Mouse (Mus musculus): ENCODE data around the gene Dkk3.
"Not testable (repeated sequence)": the region's sequence is repeated elsewhere in the genome, so short reads cannot be mapped to it uniquely, and the experiment has no call there.

The Dkk3 gene

DNA sequence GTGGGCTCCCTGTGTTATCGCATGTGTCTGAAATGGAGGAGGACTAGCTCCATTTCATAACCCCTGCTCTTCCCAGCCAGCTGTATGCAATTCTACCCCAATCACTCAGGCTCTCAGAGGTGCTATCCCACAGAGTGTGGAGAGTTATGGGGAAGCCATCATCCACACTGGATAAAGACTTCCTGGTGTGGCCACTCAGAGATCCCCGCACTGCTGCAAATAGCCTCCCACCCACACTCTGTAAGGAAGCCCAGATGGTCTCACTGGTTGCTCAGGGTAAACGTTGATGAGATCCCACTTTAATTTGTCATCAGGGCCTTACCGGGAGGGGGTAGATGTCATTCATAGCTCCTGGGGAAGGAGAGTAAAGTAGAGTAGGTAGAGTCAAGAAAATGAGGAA lies 6.7 kb upstream of the Dkk3 start:
- DNase-seq: no peak

GRCm38 (mm10) chr7:112165032-112165431 lies 6.2 kb upstream of the Dkk3 start:
- not testable (repeated sequence) for DNase-seq

GRCm38 (mm10) chr7:112164430-112164829 lies 5.6 kb upstream of the Dkk3 start:
- no peak for DNase-seq

DNA sequence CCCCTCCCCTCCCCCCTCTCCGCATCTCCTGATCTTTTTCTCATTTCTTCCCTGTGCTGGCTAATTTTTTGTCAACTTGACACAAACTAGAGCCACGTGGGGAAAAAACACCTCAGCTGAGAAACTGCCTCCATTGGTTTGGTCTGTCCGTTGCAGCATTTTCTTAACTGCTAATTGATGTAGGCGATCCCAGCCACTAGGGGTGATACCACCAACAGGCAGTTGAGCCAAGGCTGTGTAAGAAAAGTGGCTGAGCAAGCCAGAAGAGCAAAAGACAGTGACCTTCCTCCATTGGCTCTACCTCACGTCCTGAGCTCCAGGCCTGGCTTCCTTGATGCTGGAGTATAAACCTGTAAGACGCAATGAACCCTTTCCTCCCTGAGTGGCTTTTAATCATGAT lies 978 bp upstream of the Dkk3 start:
- no peak for DNase-seq

DNA sequence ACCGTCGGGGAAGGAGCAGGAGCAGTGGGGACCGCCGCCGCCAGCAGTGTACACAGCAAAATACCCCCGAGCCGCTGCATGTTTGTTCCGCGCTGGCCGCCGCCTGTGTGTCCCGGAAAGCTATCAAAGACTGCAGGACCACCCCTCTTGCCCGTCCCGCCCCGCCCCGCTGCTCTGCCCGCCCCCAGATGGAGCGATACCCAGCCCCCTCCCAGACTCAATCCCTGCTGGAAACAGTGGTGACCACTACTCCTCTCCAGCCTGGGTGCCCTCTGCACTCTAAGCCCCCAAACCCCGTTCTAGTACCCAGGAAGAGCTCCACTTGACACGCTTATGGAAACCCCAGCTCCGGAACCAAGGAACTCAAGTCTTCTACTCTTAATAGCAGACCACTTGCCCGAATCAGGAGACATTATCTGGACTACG lies 528 bp downstream of the Dkk3 start:
- DNase-seq: no peak

DNA sequence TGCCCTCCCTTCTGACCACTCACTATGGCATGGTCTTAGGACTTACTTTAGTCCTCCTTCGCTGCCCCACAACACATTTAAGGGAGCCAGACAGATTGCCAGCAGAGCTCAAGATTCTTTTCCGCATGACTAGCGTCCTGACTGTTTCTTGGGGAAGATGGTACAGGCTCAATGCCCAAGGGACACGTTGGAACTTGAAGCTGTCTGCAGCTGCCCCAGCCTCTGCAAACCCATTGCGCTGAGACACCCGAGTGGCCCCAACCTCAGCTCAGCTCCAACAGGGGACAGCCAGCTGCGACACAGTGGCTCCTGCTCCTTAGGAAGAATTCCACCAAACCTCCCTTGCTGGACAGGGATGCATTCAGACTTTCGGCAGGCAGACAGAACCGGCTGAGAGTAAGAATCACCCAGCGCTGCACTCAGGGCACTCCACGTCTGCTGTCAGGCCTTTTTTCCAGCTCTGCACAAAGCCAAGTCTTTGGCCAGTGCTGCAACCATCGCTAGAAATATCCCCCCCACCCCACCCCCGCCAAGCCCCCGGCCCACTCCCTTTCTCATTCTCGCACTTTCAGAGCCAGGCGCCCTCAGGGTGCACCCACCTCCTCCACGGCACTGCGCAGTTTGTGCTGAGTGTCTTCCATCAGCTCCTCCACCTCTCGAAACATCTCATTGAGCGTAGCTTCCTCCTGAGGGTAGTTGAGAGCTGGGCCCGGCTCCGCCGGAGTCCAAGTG lies 1.1 kb downstream of the Dkk3 start:
- no peak for DNase-seq

DNA sequence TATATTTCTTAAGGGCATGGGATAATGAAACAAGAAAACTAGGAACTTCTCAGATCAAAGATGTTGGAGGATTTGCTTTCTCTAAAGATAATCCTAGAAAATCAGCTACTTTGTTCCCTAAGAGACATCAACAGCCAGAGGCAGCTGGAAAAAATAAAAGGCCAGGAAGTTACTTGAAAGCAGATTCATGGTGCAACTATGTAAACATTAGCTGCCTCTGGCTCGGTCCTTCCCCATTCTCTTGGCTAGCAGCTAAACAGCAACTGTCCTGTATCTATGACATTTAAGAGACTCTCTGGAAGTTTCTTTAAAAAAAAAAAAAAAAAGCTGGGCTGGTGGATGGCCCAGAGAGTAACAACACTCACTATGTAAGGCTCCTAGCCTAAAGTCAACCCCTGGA lies 3.7 kb downstream of the Dkk3 start:
- DNase-seq: no peak

- DNase-seq: no peak
Measured at GRCm38 (mm10) chr7:112154445-112154844, 4.4 kb downstream of the Dkk3 start.

GRCm38 (mm10) chr7:112149113-112149512 lies 9.7 kb downstream of the Dkk3 start:
- no peak for DNase-seq

DNA sequence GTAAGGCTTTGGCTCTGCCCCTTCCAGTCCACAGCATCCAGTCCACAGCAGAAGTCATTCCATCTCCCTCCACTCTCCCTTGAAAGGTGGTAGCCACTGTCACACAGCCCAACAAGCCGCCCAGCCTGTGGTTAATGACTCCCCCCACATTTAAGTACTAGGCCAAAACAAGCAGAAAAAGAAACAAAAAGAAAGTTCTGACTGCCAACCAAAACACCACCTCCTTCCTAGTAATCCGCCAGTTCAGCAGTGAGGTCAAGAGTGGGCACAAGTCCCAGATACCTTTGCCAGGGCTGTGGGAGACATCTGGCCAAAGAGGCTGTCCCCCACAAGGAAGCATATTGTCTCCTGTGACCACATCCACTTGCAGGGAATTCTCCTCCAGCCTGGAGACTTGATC lies 10.9 kb downstream of the Dkk3 start:
- no peak for DNase-seq

GRCm38 (mm10) chr7:112144646-112145179 lies 14.1 kb downstream of the Dkk3 start:
- no peak for DNase-seq

DNA sequence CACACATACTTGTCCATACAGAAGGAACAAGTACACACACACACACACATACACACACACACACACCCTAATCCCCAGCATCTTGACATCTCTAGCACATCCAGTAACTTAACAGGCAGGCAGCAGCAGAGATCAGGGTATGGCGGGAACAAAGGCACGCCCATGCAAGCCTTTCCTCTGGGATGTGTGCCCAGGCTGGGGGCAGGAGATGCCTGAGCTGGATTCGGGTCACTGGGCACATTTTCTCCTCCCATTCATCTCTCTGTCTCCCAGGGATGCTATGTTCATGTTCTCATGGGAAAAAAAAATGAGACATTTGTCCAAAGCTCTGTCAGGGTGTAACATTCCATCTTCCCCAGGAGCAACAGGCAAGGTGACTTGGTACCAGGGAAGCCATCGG lies 14.9 kb downstream of the Dkk3 start:
- DNase-seq: no peak

DNA sequence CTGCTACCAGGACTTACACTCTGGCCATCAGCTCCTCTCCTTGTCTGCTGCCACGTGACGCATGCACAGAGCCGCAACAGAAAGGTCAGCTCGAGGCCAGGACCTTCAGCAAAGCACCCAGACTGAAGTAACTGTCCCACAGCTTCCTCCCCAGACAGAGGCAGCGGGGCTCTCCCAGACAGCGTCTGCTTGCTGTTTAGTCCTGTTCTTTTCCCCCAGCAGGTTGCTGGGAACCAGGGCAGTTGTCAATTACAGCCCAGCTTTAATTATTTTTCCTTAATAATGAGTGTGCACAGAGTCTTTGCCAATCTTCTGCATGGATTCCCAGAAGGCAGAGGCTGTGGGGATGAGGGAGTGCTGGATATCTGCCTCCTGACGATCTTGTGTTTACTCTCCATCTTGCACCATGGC lies 15.8 kb downstream of the Dkk3 start:
- no peak for DNase-seq

DNA sequence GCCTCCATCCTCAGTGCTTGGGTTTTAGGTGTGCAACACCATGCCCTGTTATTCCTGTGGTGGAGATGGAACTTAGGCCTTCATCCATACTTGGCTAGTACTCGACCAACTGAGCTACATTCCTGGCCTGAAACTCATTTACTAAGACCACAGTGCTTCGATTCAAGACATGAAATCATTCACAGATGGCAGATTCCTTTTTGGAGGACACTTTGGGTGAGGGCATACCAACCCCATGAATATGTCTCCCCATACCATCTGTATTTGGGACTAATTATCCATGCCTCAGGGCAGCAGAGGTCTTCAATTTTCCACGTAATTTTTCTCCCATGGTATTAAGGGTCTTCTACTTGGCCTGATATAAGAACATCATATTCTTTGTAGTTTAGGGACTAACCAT lies 16.2 kb downstream of the Dkk3 start:
- no peak for DNase-seq

GRCm38 (mm10) chr7:112140725-112141124 lies 18.1 kb downstream of the Dkk3 start:
- DNase-seq: no peak

- no peak for DNase-seq
Measured at GRCm38 (mm10) chr7:112138509-112139405, 20.1 kb downstream of the Dkk3 start.

GRCm38 (mm10) chr7:112138168-112138508 lies 20.7 kb downstream of the Dkk3 start:
- no peak for DNase-seq

DNA sequence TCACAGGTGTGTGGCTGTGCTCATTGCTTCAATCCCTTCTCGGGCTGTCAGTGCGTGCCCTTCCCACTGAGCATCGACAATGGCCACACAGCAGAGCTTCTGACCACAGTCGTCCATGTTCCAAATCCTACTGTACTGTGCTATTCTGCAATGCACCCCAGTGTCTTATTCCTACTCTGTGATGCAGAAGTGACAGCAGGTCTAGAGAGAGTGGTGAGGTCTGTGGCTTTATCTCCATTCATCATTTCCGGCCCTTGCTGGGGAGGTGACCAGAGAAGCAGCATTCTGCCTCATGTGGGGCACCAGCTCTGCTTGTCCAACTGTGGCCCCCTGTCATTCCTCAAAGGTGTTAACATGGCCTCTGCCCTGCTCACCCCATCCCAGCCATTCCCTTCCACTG lies 22.3 kb downstream of the Dkk3 start:
- DNase-seq: no peak

- DNase-seq: no peak
Measured at GRCm38 (mm10) chr7:112135161-112135560, 23.7 kb downstream of the Dkk3 start.

GRCm38 (mm10) chr7:112133277-112133676 lies 25.6 kb downstream of the Dkk3 start:
- no peak for DNase-seq

GRCm38 (mm10) chr7:112132005-112132404 lies 26.9 kb downstream of the Dkk3 start:
- DNase-seq: no peak

DNA sequence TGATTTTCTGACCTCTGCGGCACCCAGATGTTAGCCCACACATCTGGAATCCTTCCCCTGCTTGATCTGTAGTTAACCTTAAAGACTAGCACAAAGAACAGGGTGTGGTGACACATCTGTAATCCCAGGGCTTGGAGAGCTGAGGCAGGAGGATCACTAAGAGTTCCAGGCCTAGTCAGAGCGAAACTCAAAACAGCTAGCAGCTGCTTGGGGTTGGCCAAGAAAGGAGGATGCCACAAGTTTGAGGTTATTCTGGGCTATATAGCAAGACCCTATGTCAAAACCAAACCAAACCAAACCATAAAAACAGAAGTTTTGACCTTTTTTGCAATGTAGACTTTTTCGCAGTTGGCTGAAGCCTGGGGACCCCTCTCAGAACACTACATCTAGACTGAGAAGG lies 28.2 kb downstream of the Dkk3 start:
- no peak for DNase-seq

GRCm38 (mm10) chr7:112129851-112130250 lies 29.0 kb downstream of the Dkk3 start:
- no peak for DNase-seq

DNA sequence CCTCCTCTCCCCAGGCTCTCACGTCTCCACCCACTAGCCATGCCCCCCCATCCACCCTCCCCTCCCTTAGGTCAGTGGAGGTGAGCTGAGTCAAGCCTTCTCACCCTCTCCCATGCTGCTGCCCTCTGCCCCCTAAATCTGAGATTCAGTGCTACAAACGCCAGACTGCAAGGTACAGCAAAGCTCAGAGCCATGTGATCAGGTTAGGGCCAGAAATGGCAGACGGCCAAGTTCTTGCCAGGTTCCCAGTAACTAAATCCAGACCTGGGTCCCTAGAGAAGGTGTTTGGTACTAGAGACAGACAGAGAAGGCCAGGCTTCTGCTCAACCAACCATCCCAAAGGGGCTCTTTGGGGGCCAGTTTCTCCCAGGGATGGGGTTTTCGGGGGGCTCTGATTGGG lies 30.0 kb downstream of the Dkk3 start:
- no peak for DNase-seq

All from thymus, adult 18-20 months (tissue).